Mouse (Mus musculus): ENCODE data around the gene Dusp28.
A peak's percentile ranks its signal among the peaks of the same experiment; 100 is the strongest.

Dusp28 gene

GRCm38 (mm10) chr1:92907632-92908360 lies 1.0 kb downstream of the Dusp28 start:
- no peak for DNase-seq (ENCODE audit: low spot score in 2 of 2)

GRCm38 (mm10) chr1:92908664-92909063 lies 1.9 kb downstream of the Dusp28 start:
- no peak for DNase-seq (ENCODE audit: low spot score in 2 of 2)

GRCm38 (mm10) chr1:92909068-92909467 lies 2.3 kb downstream of the Dusp28 start:
- DNase-seq (ENCODE audit: low spot score in 2 of 2) = no peak

- peak in 1 of 2 experiments; percentile 77 for DNase-seq (ENCODE audit: low spot score in 2 of 2)
Measured at GRCm38 (mm10) chr1:92910239-92910885, 3.6 kb downstream of the Dusp28 start, which contains the start of gene Rnpepl1. Gene Rnpepl1 (plus strand): TSS chr1:92910783.

- peak in 1 of 2 experiments; percentile 67 for DNase-seq (ENCODE audit: low spot score in 2 of 2)
Measured at GRCm38 (mm10) chr1:92910925-92911720, 4.3 kb downstream of the Dusp28 start.

- no peak for DNase-seq (ENCODE audit: low spot score in 2 of 2)
Measured at GRCm38 (mm10) chr1:92911721-92912138, 4.9 kb downstream of the Dusp28 start.

GRCm38 (mm10) chr1:92912286-92912685 lies 5.5 kb downstream of the Dusp28 start:
- no peak for DNase-seq (ENCODE audit: low spot score in 2 of 2)

- no peak for DNase-seq (ENCODE audit: low spot score in 2 of 2)
Measured at GRCm38 (mm10) chr1:92914239-92914638, 7.5 kb downstream of the Dusp28 start.

- DNase-seq (ENCODE audit: low spot score in 2 of 2) = no peak
Measured at GRCm38 (mm10) chr1:92914993-92915392, 8.2 kb downstream of the Dusp28 start.

GRCm38 (mm10) chr1:92916725-92917124 lies 9.9 kb downstream of the Dusp28 start:
- DNase-seq (ENCODE audit: low spot score in 2 of 2) = no peak

GRCm38 (mm10) chr1:92919151-92919550 lies 12.4 kb downstream of the Dusp28 start:
- no peak for DNase-seq (ENCODE audit: low spot score in 2 of 2)

- no peak for DNase-seq (ENCODE audit: low spot score in 2 of 2)
Measured at GRCm38 (mm10) chr1:92919775-92920174, 13.0 kb downstream of the Dusp28 start.

GRCm38 (mm10) chr1:92920474-92921200 lies 13.9 kb downstream of the Dusp28 start:
- DNase-seq (ENCODE audit: low spot score in 2 of 2) = no peak

- no peak for DNase-seq (ENCODE audit: low spot score in 2 of 2)
Measured at GRCm38 (mm10) chr1:92921496-92921895, 14.7 kb downstream of the Dusp28 start.

GRCm38 (mm10) chr1:92930171-92930706 lies 23.5 kb downstream of the Dusp28 start:
- no peak for DNase-seq (ENCODE audit: low spot score in 2 of 2)

GRCm38 (mm10) chr1:92933611-92934010 lies 26.8 kb downstream of the Dusp28 start:
- no peak for DNase-seq (ENCODE audit: low spot score in 2 of 2)

GRCm38 (mm10) chr1:92934182-92934827 lies 27.5 kb downstream of the Dusp28 start, which contains the start of gene Capn10:
Gene Capn10 (plus strand): TSS chr1:92934376.
- peak; percentile 91 to 93 for DNase-seq (ENCODE audit: low spot score in 2 of 2)

- peak in 1 of 2 experiments; percentile 23 for DNase-seq (ENCODE audit: low spot score in 2 of 2)
Measured at GRCm38 (mm10) chr1:92935054-92935962, 28.5 kb downstream of the Dusp28 start.

- DNase-seq (ENCODE audit: low spot score in 2 of 2) = no peak
Measured at GRCm38 (mm10) chr1:92935977-92936376, 29.2 kb downstream of the Dusp28 start.

- DNase-seq (ENCODE audit: low spot score in 2 of 2) = no peak
Measured at GRCm38 (mm10) chr1:92936467-92936866, 29.7 kb downstream of the Dusp28 start.

All from frontal cortex, postnatal 10 days (tissue).